Comparison of ENCODE assay signal across 43 mouse cellular contexts in genomic region chr6:87467373-87467772, GRCm38 (mm10). TPM values are rescaled to one million over a fixed set of nuclear protein-coding genes. Genes with fewer than 3 reads are reported as not detected.
"Had no signal": no experiment of that assay in that cellular context is flagged by ENCODE, and none has a peak within 500 bp of the region (broad histone marks: within the 10 kb centered on the region; RNA-seq: fewer than 3 reads in every experiment).

No protein-coding gene starts in this region.

- H3K9me3 ChIP-seq: limb, embryonic 10.5 days; limb, embryonic 12.5 days; limb, embryonic 13.5 days; limb, embryonic 15.5 days; liver, embryonic 12.5 days; liver, embryonic 13.5 days; liver, embryonic 15.5 days; lung, embryonic 15.5 days; megakaryocyte, embryonic 14.5 days; midbrain, embryonic 10.5 days; midbrain, embryonic 12.5 days; midbrain, embryonic 13.5 days; neural tube, embryonic 12.5 days had no signal

- H3K4me3 ChIP-seq: left cerebral cortex, adult 2 months; limb, embryonic 12.5 days; limb, embryonic 13.5 days; limb, embryonic 15.5 days; liver, embryonic 12.5 days; liver, embryonic 13.5 days; liver, embryonic 15.5 days; lung, embryonic 15.5 days; megakaryocyte, embryonic 14.5 days; midbrain, embryonic 10.5 days; midbrain, embryonic 12.5 days; midbrain, embryonic 13.5 days; myocyte; neural tube, embryonic 12.5 days had no signal

- H3K4me1 ChIP-seq: liver, embryonic 13.5 days; neural tube, embryonic 12.5 days had no signal

- ATAC-seq: liver, embryonic 12.5 days; liver, postnatal 0 days; lung, postnatal 0 days; midbrain, embryonic 13.5 days; midbrain, embryonic 16.5 days had no signal

- H3K4me2 ChIP-seq: limb, embryonic 15.5 days; liver, embryonic 12.5 days; liver, embryonic 13.5 days; liver, embryonic 15.5 days; lung, embryonic 14.5 days; lung, embryonic 15.5 days; midbrain, embryonic 12.5 days had no signal

- DNase-seq: left cerebral cortex, postnatal 4 days; liver; liver, embryonic 13.5 days; liver, postnatal 0 days; lung, adult 18-20 months; lung, adult 2 months; lung, embryonic 14.5 days; lung, postnatal 10 days; lung, postnatal 14 days; lung, postnatal 36 days; lung, postnatal 4 days; midbrain, embryonic 14.5 days had no signal

- H3K27ac ChIP-seq: left cerebral cortex, adult 2 months; limb, embryonic 12.5 days; limb, embryonic 13.5 days; limb, embryonic 15.5 days; liver, embryonic 12.5 days; liver, embryonic 13.5 days; liver, embryonic 14.5 days; liver, embryonic 15.5 days; lung, embryonic 15.5 days; macrophage; midbrain, embryonic 12.5 days; midbrain, embryonic 13.5 days; neural tube, embryonic 12.5 days had no signal

- H3K36me3 ChIP-seq: limb, embryonic 10.5 days; limb, embryonic 12.5 days; limb, embryonic 13.5 days; limb, embryonic 15.5 days; liver, embryonic 13.5 days; liver, embryonic 15.5 days; lung, embryonic 15.5 days; midbrain, embryonic 10.5 days; midbrain, embryonic 12.5 days; midbrain, embryonic 13.5 days; neural tube, embryonic 12.5 days had no signal

- H3K27me3 ChIP-seq: limb, embryonic 12.5 days; limb, embryonic 13.5 days; limb, embryonic 15.5 days; liver, embryonic 12.5 days; liver, embryonic 13.5 days; liver, embryonic 15.5 days; lung, embryonic 15.5 days; megakaryocyte, embryonic 14.5 days; midbrain, embryonic 12.5 days; neural tube, embryonic 12.5 days had no signal

- H3K9ac ChIP-seq: limb, embryonic 12.5 days; limb, embryonic 15.5 days; liver, embryonic 12.5 days; liver, embryonic 13.5 days; liver, embryonic 14.5 days; liver, embryonic 15.5 days; liver, postnatal 0 days; lung, embryonic 14.5 days; lung, embryonic 15.5 days; midbrain, embryonic 12.5 days; midbrain, embryonic 13.5 days; neural tube, embryonic 12.5 days had no signal

RNA-seq across cellular contexts. Expression of gene Bmp10, which starts 38.6 kb away (rescaled TPM):
- total RNA-seq: left cerebral cortex, adult 2 months; left cerebral cortex, adult 8-10 months; left cerebral cortex, postnatal 10 days; left cerebral cortex, postnatal 14 days; left cerebral cortex, postnatal 25 days; left cerebral cortex, postnatal 36 days; megakaryocyte progenitor cell, adult 5-6 weeks; megakaryocyte, adult 5-6 weeks; megakaryocyte-erythroid progenitor cell, adult 5-6 weeks; midbrain, postnatal 0 days; monocyte, adult 5-6 weeks had no signal
- polyA plus RNA-seq: limb, embryonic 10.5 days; limb, embryonic 11.5 days; limb, embryonic 12.5 days; limb, embryonic 13.5 days; limb, embryonic 14.5 days; limb, embryonic 15.5 days; lung, adult 2 months; lung, embryonic 14.5 days; lung, postnatal 0 days; macrophage; midbrain, embryonic 10.5 days; midbrain, embryonic 12.5 days; midbrain, embryonic 13.5 days; midbrain, embryonic 14.5 days; midbrain, embryonic 16.5 days; midbrain, postnatal 0 days; myocyte; neural tube, embryonic 11.5 days; neural tube, embryonic 12.5 days had no signal
